Mouse (Mus musculus) lung, postnatal 10 days (tissue): ENCODE measurements around the gene Kif26b.
A peak's percentile ranks its signal among the peaks of the same experiment; 100 is the strongest.

Source experiments
- DNase-seq: peaks from one replicate; pipeline ENCODE4 v3.0.0; 2021

Kif26b gene

GRCm38 (mm10) chr1:178861392-178861762 is 332.5 kb downstream of the Kif26b start:
- no peak for DNase-seq

GRCm38 (mm10) chr1:178863756-178864155 is 334.8 kb downstream of the Kif26b start:
- no peak for DNase-seq

GRCm38 (mm10) chr1:178864297-178864696 is 335.4 kb downstream of the Kif26b start:
- no peak for DNase-seq

GRCm38 (mm10) chr1:178866757-178867156 is 337.8 kb downstream of the Kif26b start:
- no peak for DNase-seq

- DNase-seq: peak; percentile 12
These were observed 342.1 kb downstream of the Kif26b start for GRCm38 (mm10) chr1:178871055-178871454.

- DNase-seq: no peak
These were observed 348.0 kb downstream of the Kif26b start for GRCm38 (mm10) chr1:178876926-178877325.

GRCm38 (mm10) chr1:178878676-178879075 is 349.8 kb downstream of the Kif26b start:
- no peak for DNase-seq

GRCm38 (mm10) chr1:178880905-178881304 is 352.0 kb downstream of the Kif26b start:
- no peak for DNase-seq

GRCm38 (mm10) chr1:178886671-178887070 is 357.7 kb downstream of the Kif26b start:
- DNase-seq: no peak

GRCm38 (mm10) chr1:178892376-178892775 is 363.5 kb downstream of the Kif26b start:
- no peak for DNase-seq

GRCm38 (mm10) chr1:178893229-178894080 is 364.5 kb downstream of the Kif26b start:
- no peak for DNase-seq

- no peak for DNase-seq
These were observed 365.1 kb downstream of the Kif26b start for GRCm38 (mm10) chr1:178894081-178894401.

GRCm38 (mm10) chr1:178895674-178896073 is 366.7 kb downstream of the Kif26b start:
- no peak for DNase-seq

GRCm38 (mm10) chr1:178910951-178911350 is 382.0 kb downstream of the Kif26b start:
- DNase-seq: no peak

- DNase-seq: no peak
These were observed 384.2 kb downstream of the Kif26b start for GRCm38 (mm10) chr1:178912936-178913716.

GRCm38 (mm10) chr1:178915056-178915455 is 386.1 kb downstream of the Kif26b start:
- DNase-seq: no peak

GRCm38 (mm10) chr1:178917194-178917902 is 388.4 kb downstream of the Kif26b start:
- DNase-seq: peak; percentile 65

- no peak for DNase-seq
These were observed 395.7 kb downstream of the Kif26b start for GRCm38 (mm10) chr1:178924492-178925183.

- no peak for DNase-seq
These were observed 400.6 kb downstream of the Kif26b start for GRCm38 (mm10) chr1:178929531-178929930.

GRCm38 (mm10) chr1:178933953-178934637 is 405.2 kb downstream of the Kif26b start:
- DNase-seq: no peak

- no peak for DNase-seq
These were observed 407.5 kb downstream of the Kif26b start for GRCm38 (mm10) chr1:178936457-178936856.

- no peak for DNase-seq
These were observed 408.1 kb downstream of the Kif26b start for GRCm38 (mm10) chr1:178936976-178937375.
